In the genomic region with DNA sequence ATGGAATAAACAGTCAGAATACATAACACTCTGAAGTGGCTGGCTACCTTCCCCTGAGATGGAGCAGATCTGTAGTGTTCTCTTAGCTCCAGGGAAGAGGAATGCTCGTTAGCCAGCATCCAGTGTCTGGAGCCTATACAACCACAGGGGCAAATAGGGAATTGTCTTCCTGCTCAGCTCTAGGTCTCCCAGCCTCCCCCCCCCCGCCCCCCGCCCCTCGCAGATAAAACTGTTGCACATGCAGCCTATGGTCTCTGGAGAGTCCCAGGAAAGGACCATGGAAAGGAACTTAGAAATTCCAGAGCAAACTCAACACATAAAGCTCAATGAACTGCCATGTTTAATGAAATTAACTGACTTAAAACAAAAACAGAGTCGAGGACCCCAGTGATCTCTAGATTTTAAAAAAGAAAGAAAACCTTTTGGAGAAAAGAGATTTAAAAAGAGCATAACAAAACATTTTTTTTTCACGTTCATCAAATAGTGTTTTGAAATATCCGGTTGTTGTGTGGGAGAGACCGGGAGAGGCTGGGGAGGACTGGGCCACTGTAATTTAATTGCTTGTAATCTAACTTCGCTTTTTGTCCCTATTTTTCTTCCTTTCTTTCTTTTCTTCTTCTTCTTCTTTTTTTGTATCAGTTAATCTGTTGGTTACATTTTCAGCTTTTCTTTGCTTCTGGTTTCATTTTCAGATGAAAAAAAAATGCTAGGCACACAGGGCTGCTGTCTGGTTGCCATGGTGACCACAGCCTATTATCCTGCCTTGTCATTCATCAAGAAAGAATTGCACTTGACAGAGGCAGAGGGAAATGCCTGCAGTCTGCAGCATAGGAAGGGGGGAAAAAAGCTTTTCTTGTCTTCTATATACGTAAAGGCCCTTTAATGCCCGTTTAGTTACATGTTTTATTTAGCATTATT, we compare ENCODE assay signal across 9 mouse cellular contexts.
A peak's percentile ranks its signal among the peaks of the same experiment; 100 is the strongest.
DNase-seq lines count a peak whose midpoint lies in the region; ATAC-seq lines count a peak whose summit lies in the region.
"Had no signal": no experiment of that assay in that cellular context is flagged by ENCODE, and none has a peak within 500 bp of the region (broad histone marks: within the 10 kb centered on the region; RNA-seq: fewer than 3 reads in every experiment).

No protein-coding gene starts in this region.

- H3K4me1 ChIP-seq in kidney, embryonic 14.5 days (ENCODE audit: control insufficient read depth, insufficient read depth, low read length), result peaks cover 20% of the 10 kb centered on the region; the same call in 1 of the 2 replicates

- ATAC-seq in kidney, embryonic 14.5 days (ENCODE audit: low FRiP score, low TSS enrichment), result peak; percentile 78

- H3K4me2 ChIP-seq in kidney, embryonic 14.5 days (replicated peaks; ENCODE audit: low read depth, low read length), result peak overlapping the region; percentile 37

- peak overlapping the region; percentile 13; the same call in 1 of the 2 replicates for H3K4me3 ChIP-seq in kidney, embryonic 14.5 days (ENCODE audit: low read length)

- DNase-seq in kidney, adult 11 months, result no peak
- DNase-seq in adrenal gland, postnatal 25 days, result peak; percentile 31
- peak; percentile 94 for DNase-seq in forelimb bud, embryonic 11.5 days (ENCODE audit: low read depth, low spot score)
- peak; percentile 48 for DNase-seq in kidney, postnatal 14 days
- DNase-seq in lung, postnatal 14 days, result peak; percentile 47
- DNase-seq in right cerebral cortex, postnatal 4 days, result peak; percentile 70
- no peak for DNase-seq in spleen, postnatal 36 days (ENCODE audit: low spot score in 2 of 2)

- no peak overlapping the region for H3K9ac ChIP-seq in kidney, embryonic 14.5 days (ENCODE audit: low read depth, low read length)
- H3K9ac ChIP-seq: liver, embryonic 14.5 days had no signal

- peak overlapping the region; percentile 14; the same call in 1 of the 2 replicates for H3K27ac ChIP-seq in kidney, embryonic 14.5 days (ENCODE audit: low read depth, low read length)
- H3K27ac ChIP-seq: liver, embryonic 14.5 days had no signal

- H3K36me3 ChIP-seq in kidney, embryonic 14.5 days (ENCODE audit: control insufficient read depth, insufficient read depth, low read length), result no peaks in the 10 kb centered on the region

- 14% methylated on average over 11 of the region's 11 CpGs for WGBS in kidney, embryonic 14.5 days

- H3K27me3 ChIP-seq in kidney, embryonic 14.5 days (ENCODE audit: control insufficient read depth, insufficient read depth, low read length), result no peaks in the 10 kb centered on the region

- no peaks in the 10 kb centered on the region for H3K9me3 ChIP-seq in kidney, embryonic 14.5 days (ENCODE audit: control insufficient read depth, low read length)

Comparison
In these comparisons a context has a peak if more than half of its experiments do, and no peak if none do; other contexts are left out.
1. DNase-seq: peak in adrenal gland, postnatal 25 days (single experiment), forelimb bud, embryonic 11.5 days (single experiment), kidney, postnatal 14 days (single experiment), lung, postnatal 14 days (single experiment) and right cerebral cortex, postnatal 4 days (single experiment); none in kidney, adult 11 months (single experiment) and spleen, postnatal 36 days (0 of 2).